Mouse (Mus musculus) macrophage (primary cell): ENCODE data around the gene Zdhhc1. TPM values are rescaled to one million over a fixed set of nuclear protein-coding genes. Genes with fewer than 3 reads are reported as not detected.

ENCODE experiments used
- H3K27ac ChIP-seq: fragments of 350-480 bp; formaldehyde crosslinking; 2 replicates; pipeline ENCODE4 v1.9.0; 2021
- H3K36me3 ChIP-seq: fragments of 350-480 bp; formaldehyde crosslinking; 2 replicates; pipeline ENCODE4 v1.9.0; 2021; ENCODE audit errors: inconsistent target
- H3K4me3 ChIP-seq: fragments of 350-480 bp; formaldehyde crosslinking; 2 replicates; pipeline ENCODE4 v1.9.0; 2021; ENCODE audit errors: inconsistent target
- H3K79me2 ChIP-seq: fragments of 350-480 bp; formaldehyde crosslinking; 2 replicates; pipeline ENCODE4 v1.9.0; 2021; ENCODE audit errors: inconsistent target
- WGBS: methylation state at CpG from one replicate; pipeline ENCODE4 v1.1.7; 2026; ENCODE audit warnings: inconsistent platforms; ENCODE audit not compliant: missing documents; 5-methylcytosine and 5-hydroxymethylcytosine counted together
- polyA plus RNA-seq: library from polyadenylated mRNA; stranded (reverse); fragments of 250-400 nt; gene quantifications from 3 replicates; pipeline ENCODE4 v1.2.4, GENCODE M21; 2018; ENCODE audit warnings: inconsistent platforms
- total RNA-seq, 78 experiments: library from RNA; depleted of rRNA; stranded (reverse); fragments of 250-400 nt; gene quantifications; 1 replicate in 9 of 78; 2 replicates in 24 of 78; 3 replicates in 43 of 78; 4 replicates in 2 of 78; pipeline ENCODE4 v1.2.4; 2018; ENCODE audit warnings: inconsistent platforms in 56 of 78

Zdhhc1 gene
- total RNA-seq (2018; cell fraction: chromatin; rRNA removed): 10 to 100 TPM; 33.0 to 83.1 (median 66.8) TPM
- total RNA-seq (2018; cell fraction: cytosol; rRNA removed): 1 to 10 TPM; 4.4 to 9.1 (median 6.4) TPM
- 10 to 100 TPM; 15.4 to 54.3 (median 36.6) TPM for total RNA-seq (2018; cell fraction: nucleus; rRNA removed)
- polyA plus RNA-seq: 6.8 to 10.0 TPM (median 7.3 TPM) in 3 replicates

DNA sequence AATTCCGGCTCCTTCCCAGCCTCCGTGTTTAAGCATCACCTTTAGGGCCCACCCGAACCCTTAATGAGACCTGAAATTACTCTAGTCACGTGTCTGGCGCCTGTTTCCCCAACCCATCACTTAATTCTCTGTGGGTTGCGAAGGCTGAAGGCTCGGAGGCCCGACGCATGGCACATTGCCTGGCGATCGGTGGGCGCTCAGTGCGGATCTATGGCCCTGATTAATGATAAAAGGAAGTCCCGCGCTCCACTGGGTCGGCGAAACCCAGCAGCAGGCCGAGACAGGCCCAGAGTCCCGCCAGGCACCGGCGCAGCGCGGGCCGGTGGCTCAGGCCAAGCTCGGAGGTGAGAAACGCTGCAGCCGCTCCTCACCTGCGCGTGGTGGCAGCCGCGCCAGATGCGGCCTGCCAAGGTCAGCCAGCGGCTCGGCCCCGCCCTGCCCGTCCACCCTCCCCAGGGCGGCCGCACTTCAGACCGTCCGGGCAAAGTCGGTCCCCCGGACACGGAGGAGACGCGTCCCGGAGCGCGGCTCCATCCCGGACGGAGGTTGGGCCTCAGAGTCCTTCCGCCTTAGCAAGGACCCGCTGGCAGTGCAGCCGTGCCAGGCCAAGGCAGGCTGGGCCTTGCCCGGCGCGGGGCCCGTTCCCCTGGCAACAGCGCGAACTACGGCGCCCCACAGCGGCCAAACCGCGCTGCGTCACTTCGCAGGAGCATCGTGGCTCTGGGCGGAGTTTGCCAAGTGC is at the start of gene Zdhhc1:
Gene Zdhhc1, minus strand, starts transcription at position 464 of the 742 bp plus-strand sequence.
- WGBS: under 1% methylated on average over 46 of the region's 68 CpGs
- Histone ChIP-seq H3K36me3 (no peaks in the 10 kb centered on the region), H3K4me3 (peak within 1 kb of the TSS; percentile 34), H3K27ac (no peak within 1 kb of the TSS), H3K79me2 (no peaks in the 10 kb centered on the region)

- 84% methylated on average over 3 of the region's 3 CpGs for WGBS
- Histone ChIP-seq H3K79me2 (peaks cover 100% of the 10 kb centered on the region), H3K36me3 (peaks cover 11% of the 10 kb centered on the region; the same call in 1 of the 2 replicates), H3K27ac (no peak overlapping the region), H3K4me3 (no peak overlapping the region)
These were observed 48.5 kb upstream of the Zdhhc1 start for GRCm38 (mm10) chr8:105545249-105545648.

- H3K36me3 ChIP-seq: peaks cover 13% of the 10 kb centered on the region; the same call in 1 of the 2 replicates
- H3K79me2 ChIP-seq: peaks cover 100% of the 10 kb centered on the region
- H3K27ac ChIP-seq: peak overlapping the region; percentile 15; the same call in 1 of the 2 replicates
- H3K4me3 ChIP-seq: no peak overlapping the region
- WGBS: 89% methylated on average over 5 of the region's 7 CpGs
These were observed 48.0 kb upstream of the Zdhhc1 start for GRCm38 (mm10) chr8:105544544-105545205.

DNA sequence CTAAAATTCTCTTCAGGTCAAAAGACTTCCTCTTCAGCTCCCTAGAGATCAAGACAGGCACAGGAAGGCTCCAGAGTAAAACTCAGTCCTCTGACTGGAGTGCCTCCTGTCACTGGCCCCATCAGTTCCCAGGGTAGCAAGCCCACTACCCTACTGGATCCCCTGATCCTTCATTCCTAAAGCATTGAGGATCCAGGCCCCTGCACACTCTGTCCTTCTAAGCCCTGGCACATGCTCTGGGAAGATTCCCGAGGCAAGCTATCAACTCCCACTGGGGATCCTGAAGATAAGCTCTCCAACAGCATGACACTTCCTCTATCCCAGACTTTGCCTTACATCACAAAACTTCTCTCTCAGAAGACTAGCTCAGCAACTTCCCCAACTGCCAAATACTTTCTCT is 47.0 kb upstream of the Zdhhc1 start:
- Histone ChIP-seq H3K36me3 (peaks cover 23% of the 10 kb centered on the region), H3K79me2 (peaks cover 100% of the 10 kb centered on the region), H3K4me3 (no peak overlapping the region), H3K27ac (no peak overlapping the region)
- WGBS: 43% methylated on average over 1 of the region's 1 CpGs

DNA sequence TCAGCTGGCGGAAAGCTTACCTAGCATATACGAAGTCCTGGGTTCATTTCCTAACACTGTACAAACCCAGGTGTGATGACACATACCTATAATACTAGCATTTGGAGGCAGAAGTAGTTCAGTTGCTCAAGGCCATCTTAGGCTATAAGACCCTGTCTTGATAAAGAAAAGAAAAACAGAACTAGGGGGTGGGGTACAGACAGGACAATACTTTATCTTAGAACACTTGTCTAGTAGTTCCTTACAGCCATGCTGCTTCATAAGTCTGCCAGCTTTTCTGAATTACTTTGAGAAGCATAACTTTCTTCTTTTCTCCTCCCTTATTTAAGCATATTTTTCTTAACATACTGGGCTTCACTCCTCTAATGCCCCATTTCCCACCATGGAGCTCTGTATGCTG is 46.1 kb upstream of the Zdhhc1 start:
- peaks cover 32% of the 10 kb centered on the region for H3K36me3 ChIP-seq
- 95% methylated on average over 2 of the region's 2 CpGs for WGBS
- peaks cover 100% of the 10 kb centered on the region for H3K79me2 ChIP-seq
- H3K27ac ChIP-seq: no peak overlapping the region
- H3K4me3 ChIP-seq: no peak overlapping the region

DNA sequence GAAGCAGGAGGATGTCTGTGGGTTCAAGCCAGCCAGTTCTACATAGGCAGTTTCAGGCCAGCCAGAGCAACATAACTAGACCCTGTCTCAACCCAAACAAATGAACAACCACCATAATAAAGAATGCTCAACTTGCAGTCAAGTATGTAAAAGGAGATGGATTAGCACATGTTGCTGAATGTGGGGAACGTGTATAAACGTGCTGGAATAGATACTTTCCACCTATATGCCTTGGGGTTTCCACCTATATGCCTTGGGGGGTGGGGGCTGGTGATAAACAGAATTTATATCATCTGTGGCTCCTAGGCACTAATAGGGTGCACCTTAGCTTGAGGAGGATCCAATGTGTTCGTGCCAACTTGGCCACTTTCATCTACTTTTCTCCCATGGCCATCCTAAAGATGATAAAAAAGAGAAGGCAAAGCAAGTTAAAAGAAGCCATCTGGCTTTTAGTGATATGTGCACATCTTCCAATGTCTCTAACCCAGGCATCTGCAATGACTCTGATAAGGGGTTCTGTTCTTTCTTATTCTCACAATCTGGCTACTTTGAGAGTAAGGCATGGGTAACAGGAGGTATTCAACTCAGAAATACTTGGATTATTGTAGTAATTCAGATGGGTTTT is 45.4 kb upstream of the Zdhhc1 start:
- 90% methylated on average over 3 of the region's 3 CpGs for WGBS
- Histone ChIP-seq H3K36me3 (peaks cover 38% of the 10 kb centered on the region), H3K4me3 (no peak overlapping the region), H3K27ac (no peak overlapping the region), H3K79me2 (peaks cover 100% of the 10 kb centered on the region)

DNA sequence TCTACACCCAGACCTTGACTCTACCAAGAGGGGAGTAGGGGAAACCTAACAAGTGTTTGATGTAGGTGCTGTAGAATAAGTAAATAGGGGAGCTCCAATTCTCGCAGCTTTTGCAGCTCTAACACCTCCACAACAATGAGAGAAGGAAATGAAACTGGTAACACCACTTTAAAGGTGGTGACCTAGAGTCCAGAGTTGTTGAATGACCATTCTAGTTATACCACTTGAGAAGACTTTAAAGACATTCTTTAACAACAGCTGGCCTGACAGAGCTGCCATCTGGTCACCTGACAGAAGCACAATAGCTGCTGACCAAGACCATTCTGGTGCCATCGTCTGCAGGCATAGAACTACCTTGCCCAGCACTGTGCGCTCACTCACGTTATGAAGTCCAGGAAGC is 42.2 kb upstream of the Zdhhc1 start:
- WGBS: 88% methylated on average over 4 of the region's 4 CpGs
- H3K36me3 ChIP-seq: peaks cover 56% of the 10 kb centered on the region

GRCm38 (mm10) chr8:105537011-105537677 is 40.4 kb upstream of the Zdhhc1 start:
- Histone ChIP-seq H3K4me3 (no peak overlapping the region), H3K27ac (no peak overlapping the region), H3K79me2 (peaks cover 100% of the 10 kb centered on the region), H3K36me3 (peaks cover 56% of the 10 kb centered on the region)
- 85% methylated on average over 6 of the region's 6 CpGs for WGBS

More for the DNA sequence above, 42.2 kb upstream of the Zdhhc1 start:
- Histone ChIP-seq H3K79me2 (peaks cover 100% of the 10 kb centered on the region), H3K27ac (no peak overlapping the region), H3K4me3 (no peak overlapping the region)

DNA sequence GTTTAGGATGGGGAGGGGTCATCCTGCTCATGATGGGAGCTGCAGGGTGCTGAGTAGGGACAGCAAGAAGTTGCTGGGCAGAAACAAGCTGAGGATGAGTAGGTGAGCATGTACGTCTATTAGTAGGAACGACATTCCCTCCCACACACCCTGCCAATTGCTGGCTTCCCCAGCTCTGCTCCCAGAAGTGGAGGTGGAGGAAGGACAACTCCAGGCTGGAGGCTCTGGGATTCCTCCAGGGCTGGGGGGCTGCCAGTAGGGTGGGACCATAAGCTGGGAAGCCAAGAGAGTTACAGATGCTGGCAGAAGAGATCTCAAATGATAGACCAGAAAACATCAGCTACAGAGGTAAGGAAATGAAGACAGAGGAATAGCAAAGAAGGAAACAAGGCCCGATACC is 39.8 kb upstream of the Zdhhc1 start:
- 90% methylated on average over 3 of the region's 3 CpGs for WGBS
- H3K79me2 ChIP-seq: peaks cover 100% of the 10 kb centered on the region
- H3K4me3 ChIP-seq: no peak overlapping the region
- H3K27ac ChIP-seq: no peak overlapping the region
- peaks cover 54% of the 10 kb centered on the region for H3K36me3 ChIP-seq

DNA sequence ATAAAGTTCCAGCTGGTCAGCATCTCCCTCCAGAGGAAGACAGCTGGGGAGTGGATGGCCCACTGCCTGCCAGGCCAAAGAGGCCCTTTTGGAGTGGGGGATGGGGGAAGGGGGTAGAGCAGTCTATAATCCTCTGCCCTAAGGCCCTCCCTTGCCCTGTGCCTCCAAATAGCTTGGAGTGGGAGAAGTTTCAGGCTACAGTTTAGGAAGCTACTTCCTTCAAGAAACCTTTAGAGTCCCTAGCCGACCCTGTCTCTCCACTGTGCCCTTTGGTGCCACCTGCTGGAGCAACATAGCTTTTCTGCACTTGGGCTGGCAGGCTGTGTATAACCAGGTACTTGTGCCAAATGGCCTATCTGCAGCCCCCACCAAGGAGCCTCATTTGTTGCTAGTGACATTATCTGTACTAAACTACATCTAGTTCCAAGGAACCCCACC is 37.2 kb upstream of the Zdhhc1 start:
- Histone ChIP-seq H3K36me3 (peaks cover 64% of the 10 kb centered on the region), H3K4me3 (no peak overlapping the region), H3K79me2 (peaks cover 100% of the 10 kb centered on the region), H3K27ac (peak overlapping the region; percentile 17; the same call in 1 of the 2 replicates)
- 0% methylated on average over 1 of the region's 1 CpGs for WGBS

DNA sequence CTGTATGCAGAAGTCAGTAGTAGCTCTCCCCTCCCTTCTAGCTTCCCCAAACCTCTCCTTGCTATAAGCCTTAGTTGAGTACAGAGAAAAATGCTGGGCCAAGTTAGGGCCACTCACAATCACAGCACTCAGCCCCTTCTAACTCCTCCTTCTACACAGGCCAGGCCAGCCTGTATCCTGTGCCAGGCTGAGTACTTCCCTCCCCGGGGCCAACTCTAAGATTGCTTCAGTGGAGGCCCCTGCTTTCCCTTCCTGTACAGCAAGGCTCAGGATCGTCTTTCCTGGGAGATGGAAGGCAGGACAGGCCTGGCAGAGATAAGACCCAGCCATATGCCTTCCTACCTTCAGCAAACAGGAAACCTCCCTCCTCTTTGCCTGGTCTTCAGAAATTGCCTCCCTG is 36.7 kb upstream of the Zdhhc1 start:
- Histone ChIP-seq H3K27ac (peak overlapping the region; percentile 17; the same call in 1 of the 2 replicates), H3K4me3 (no peak overlapping the region), H3K36me3 (peaks cover 64% of the 10 kb centered on the region), H3K79me2 (peaks cover 100% of the 10 kb centered on the region)
- WGBS: 11% methylated on average over 2 of the region's 2 CpGs

- H3K27ac ChIP-seq: no peak overlapping the region
- no peak overlapping the region for H3K4me3 ChIP-seq
- peaks cover 64% of the 10 kb centered on the region for H3K36me3 ChIP-seq
- H3K79me2 ChIP-seq: peaks cover 100% of the 10 kb centered on the region
- WGBS: 67% methylated on average over 2 of the region's 2 CpGs
These were observed 35.1 kb upstream of the Zdhhc1 start for GRCm38 (mm10) chr8:105531774-105532173.

GRCm38 (mm10) chr8:105529271-105529670 is 32.6 kb upstream of the Zdhhc1 start:
- H3K79me2 ChIP-seq: peaks cover 83% of the 10 kb centered on the region
- WGBS: 94% methylated on average over 3 of the region's 3 CpGs
- H3K36me3 ChIP-seq: peaks cover 73% of the 10 kb centered on the region
- H3K27ac ChIP-seq: no peak overlapping the region
- H3K4me3 ChIP-seq: no peak overlapping the region

GRCm38 (mm10) chr8:105528206-105528605 is 31.5 kb upstream of the Zdhhc1 start:
- WGBS: no CpG with 5 or more reads among the region's 1 CpGs
- Histone ChIP-seq H3K79me2 (peaks cover 73% of the 10 kb centered on the region), H3K27ac (no peak overlapping the region), H3K36me3 (peaks cover 84% of the 10 kb centered on the region), H3K4me3 (no peak overlapping the region)
